Mouse (Mus musculus) lung, adult 2 months (tissue): Measurements from ENCODE around the gene Atp6v0b.

Experiments
- CTCF ChIP-seq: fragments of 200-500 bp; IDR thresholded peaks from 2 replicates; pipeline ENCODE4 v1.5.1; 2011; ENCODE audit warnings: mild to moderate bottlenecking, low read length, control low read depth; ENCODE audit not compliant: insufficient read depth
- POLR2A ChIP-seq: fragments of 200-500 bp; IDR thresholded peaks from 2 replicates; pipeline ENCODE4 v1.6.1; 2011; ENCODE audit warnings: low read depth, mild to moderate bottlenecking, control low read depth, low read length, borderline replicate concordance; ENCODE audit errors: extremely low read depth

- TF ChIP-seq CTCF (no peak), POLR2A (no peak)
These were observed 37.8 kb upstream of the Atp6v0b start for GRCm38 (mm10) chr4:117924916-117925315.
